Mouse (Mus musculus) cerebellum, postnatal 14 days (tissue): Measurements from ENCODE around the gene A3galt2.

Source experiments
- DNase-seq, 2 experiments: peaks; one replicate each; pipeline ENCODE4 v3.0.0; 2021; ENCODE audit warnings: mixed read lengths in 2 of 2

A3galt2 gene

DNA sequence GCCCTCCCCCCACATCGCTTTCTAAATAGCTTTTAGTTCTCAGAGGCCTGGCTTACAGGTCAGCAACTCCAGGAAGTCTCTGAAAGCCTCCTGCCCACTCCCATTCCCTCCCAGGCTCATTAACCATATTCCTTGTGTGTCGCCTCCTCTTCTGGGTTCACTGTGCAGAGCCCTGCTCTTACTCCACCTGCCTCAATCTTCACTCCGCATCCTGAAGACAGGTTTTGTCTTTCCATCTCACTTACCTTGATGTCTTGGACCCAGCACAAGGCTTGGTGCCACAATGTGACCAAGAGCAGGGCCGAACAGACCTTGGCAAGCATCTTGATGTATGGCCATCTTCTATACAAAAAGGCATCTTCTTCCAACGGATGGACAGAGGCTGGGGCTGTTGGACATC, 4.0 kb downstream of the A3galt2 start:
- DNase-seq: peak in 1 of 2 experiments; percentile 54

- DNase-seq: no peak
These were observed 4.9 kb downstream of the A3galt2 start for GRCm38 (mm10) chr4:128760029-128760428.

- DNase-seq: peak; percentile 61 to 73
These were observed 11.8 kb downstream of the A3galt2 start for GRCm38 (mm10) chr4:128766929-128767328.

GRCm38 (mm10) chr4:128768120-128768519, 13.0 kb downstream of the A3galt2 start:
- DNase-seq: no peak

DNA sequence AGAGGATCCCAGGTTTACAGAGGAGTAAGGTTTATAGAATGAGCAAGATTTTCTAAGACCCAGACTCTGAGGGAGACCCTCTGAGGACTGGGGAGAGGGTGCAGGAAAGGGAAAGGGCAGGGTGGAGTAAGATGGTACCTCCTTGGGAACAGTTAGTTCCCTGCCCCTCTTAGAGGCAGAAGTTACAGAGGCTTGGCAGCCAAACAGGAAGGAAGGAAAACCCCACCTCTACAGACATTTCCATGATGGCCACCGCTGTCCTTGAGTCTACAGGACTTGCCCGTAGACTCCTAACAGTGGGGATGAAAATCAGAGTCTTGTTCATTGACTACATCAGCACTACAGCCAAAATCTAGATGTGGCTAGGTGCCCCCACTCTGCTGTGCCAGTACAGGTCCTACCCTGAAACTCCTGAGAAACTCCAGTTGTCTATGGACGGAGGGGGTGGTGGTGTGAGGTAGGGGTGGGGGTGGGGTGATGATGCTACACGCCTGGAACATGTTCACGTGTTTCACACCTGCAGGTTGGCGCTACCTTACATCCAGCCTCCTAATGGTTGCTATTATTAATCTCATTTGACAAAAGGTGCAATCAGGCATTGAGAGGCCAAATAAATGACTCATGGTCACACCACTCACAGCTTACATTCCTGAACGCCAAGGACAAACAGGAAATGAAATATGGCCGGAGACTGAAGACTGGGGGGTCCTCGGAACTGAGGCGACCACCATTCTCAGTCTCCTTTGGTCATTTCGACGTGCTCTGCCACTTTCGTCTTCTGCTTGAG, 14.6 kb downstream of the A3galt2 start:
- DNase-seq: no peak

GRCm38 (mm10) chr4:128770698-128771097, 15.5 kb downstream of the A3galt2 start:
- DNase-seq: no peak

DNA sequence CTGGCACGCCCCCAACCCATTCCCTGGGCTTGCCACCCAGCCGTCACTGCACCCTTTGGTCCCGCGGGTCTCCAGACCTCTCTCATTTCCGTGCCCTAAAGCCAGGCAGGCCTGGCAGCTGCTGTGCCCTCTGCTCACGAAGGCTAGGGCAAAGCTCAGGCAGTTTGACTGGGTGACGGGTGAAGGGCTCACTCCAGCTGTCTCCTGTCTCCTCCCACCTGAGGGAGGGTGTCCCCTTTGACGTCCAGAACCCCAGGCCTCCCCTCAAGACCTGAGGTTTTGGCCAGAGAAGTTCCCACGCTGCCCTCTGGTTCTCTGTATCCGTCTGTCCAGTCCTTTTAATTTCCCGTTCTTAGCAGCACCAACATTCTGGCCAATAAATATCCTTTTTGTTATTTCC, 18.7 kb downstream of the A3galt2 start:
- no peak for DNase-seq

- peak; percentile 82 to 88 for DNase-seq
These were observed 19.3 kb downstream of the A3galt2 start for GRCm38 (mm10) chr4:128774467-128774866.

DNA sequence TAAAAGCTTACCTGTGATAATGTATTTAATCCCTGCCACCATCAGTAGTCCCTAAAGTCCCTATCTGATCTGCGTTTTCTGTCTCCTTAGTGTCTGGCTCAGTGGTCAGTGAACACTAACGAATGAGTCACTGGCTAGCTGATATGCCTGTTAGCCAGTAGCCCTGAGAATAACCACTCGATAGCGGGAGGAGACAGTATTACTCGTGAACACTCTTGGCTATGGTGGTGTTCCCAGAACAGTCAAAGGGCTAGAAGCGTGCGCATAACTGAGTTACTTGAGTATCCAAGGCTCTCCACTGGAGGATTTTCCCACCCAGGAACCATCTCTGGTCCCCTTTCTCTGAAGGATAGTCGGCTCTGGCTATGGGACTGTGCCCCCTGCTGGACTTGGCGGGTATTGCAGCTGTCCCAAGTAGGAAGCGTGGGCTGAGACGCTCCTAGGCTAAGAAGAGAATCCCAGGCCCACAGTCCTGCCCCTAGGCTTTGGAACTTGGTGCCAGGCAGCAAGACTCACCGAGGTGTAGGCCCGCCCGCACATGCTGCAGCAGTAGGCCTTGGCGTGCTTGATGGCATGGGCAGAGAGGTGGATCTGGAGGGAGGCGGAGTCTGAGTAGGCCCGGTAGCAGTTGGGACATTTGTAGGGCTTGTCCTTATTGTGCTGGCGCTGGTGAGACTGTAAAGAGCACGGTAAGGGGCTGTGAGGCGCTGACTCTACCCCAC, 21.6 kb downstream of the A3galt2 start:
- DNase-seq: peak; percentile 92 to 95

GRCm38 (mm10) chr4:128777593-128777992, 22.4 kb downstream of the A3galt2 start:
- DNase-seq: no peak

DNA sequence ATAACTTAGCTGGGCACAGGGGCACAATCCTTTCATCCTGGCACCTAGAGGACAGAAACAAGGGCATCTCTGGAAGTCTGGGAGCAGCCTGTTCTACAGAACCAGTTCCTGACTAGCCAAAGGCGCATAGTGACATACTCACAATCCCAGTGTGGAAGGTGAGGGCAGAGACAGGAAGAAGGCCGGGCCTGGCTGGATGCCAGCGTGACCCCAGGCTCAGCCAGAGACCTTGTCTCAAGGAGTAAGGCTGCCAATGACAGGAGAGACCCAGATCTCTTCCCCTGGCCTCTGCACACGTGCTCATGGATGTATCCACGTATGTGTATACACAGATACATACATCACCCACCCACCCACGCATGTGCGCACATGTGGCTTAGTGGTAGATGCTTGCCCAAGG, 26.9 kb downstream of the A3galt2 start:
- no peak for DNase-seq

GRCm38 (mm10) chr4:128782645-128783044, 27.5 kb downstream of the A3galt2 start:
- no peak for DNase-seq

DNA sequence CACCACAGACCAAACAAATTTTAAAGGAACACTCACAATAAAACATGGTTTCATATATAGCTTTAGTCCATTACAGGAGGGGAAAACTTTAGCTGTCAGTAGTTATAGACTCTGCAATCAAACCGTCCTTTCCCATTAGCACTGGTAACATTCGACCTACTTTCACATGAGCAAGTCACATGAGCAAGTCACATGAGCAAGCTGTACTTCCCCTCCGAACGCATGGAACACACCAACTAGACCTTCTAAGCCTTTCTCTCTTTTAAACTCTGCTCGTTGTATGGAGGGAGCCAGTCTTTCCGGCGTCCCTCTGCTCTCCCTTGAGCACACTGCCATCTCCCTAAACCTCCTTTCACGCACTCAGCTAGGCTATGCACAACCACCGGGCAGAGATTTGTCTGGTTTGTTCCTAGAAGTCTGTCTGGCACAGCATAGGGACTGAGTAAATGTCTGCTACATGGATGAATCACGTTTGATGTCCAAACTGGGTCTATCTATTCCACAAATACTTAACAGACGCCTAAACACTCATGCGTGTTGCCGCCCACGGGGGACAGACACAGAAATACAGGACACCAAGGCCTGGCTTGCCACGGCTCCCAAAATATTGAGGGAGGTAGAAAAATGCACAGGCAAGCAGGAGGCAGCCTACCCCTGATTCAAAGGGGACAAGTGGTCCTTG, 29.9 kb downstream of the A3galt2 start:
- no peak for DNase-seq

GRCm38 (mm10) chr4:128785921-128786654, 30.9 kb downstream of the A3galt2 start:
- no peak for DNase-seq

DNA sequence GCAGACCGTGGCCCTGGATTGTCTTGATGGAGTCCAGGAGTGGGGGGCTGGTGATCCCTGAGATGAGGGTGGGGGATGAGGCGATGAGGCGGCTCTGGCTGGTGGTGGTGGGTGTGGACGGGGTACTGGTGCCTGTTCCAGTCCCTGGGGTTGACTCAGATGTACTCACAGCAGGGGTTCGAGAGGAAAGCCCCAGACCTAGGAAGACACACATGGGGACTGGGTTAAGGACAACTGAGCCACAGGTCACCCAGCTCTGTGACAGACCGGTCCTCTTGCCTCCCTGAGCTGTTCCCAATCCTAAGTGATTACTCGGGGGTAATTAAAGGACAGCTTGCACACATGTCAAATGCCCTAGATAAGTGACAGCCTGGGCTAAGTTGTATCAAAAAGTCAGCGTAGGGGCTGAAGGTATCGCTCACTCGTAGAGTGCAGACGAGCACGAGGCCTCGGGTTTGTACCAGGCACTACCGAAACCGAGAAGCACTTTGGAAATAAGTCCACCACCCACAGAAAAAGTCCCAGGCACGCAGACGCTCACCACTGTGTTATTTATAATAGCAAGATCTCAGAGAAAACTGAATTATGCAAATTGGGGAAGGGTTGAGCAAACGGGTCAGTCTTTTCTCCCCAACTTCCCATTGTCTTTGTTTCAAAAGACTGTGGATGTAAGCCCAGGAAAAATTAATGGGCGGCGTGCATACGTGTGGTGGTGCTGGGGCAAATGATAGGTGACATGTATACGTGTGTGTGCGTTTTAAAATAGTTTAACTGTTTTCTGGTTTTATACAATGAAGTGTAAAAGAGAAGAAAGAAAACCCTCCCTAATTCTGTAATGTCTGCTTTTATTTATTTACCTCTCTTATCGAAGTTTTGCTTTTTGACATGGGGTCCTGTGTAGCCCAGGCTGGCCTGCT, 32.1 kb downstream of the A3galt2 start:
- DNase-seq: no peak

DNA sequence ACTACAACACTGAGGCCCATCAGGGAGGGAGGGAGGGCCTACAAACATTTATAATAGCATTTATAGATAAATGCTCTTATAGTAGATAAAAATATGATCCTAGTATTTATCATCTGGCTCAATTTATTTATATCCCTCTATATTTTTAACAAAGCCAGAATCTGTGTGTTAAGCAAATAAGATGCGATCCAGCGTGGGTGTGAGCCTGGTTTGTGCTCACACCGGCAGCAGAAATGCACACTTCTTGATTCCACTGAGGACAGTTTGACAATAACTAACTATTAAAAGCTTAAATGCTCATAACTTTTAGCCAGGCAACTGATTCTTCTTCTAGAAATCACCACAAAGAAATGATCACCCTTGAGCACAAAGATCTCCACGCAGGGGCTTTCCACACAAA, 32.9 kb downstream of the A3galt2 start:
- no peak for DNase-seq

GRCm38 (mm10) chr4:128789646-128790045, 34.5 kb downstream of the A3galt2 start:
- DNase-seq: no peak

DNA sequence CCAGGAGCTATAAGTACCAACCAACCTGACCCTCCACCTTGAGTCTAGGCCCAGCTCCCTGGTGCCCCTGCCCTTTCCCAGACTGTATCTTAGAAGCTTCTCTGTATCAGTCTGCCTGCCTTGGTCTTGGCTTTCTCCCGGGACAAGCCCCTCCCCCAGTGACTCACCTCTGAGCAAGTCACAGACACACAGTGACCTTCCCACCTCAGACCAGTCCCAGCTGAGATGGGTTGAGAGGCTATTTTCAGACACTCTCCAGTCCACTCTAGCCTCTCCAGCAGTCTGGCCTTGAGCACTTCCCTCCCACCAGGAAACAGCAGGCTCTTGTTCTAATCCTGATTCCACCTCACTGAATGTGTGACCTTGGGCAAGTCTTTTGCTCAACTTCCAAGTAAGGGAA, 38.5 kb downstream of the A3galt2 start:
- DNase-seq: no peak

DNA sequence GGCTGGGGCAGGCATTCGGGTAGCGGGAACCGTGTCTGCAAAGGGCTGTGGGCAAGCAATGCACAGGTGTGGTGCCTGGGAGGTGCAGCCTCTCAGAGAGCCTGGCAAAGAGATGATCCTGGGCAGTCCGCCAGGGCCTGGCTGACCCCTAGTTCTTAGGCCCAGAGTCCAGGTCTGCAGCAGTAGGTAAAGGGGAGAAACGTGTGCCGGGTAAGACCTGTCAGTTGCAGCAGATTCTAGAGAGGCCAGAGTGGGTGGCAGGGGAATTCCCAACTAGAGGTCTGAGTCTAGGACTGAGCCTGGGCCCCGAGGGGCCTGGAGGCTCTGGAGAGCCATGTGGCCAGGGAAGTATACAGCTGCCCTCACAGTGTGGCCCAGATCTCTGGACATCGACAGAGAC, 39.0 kb downstream of the A3galt2 start:
- peak; percentile 69 to 70 for DNase-seq

DNA sequence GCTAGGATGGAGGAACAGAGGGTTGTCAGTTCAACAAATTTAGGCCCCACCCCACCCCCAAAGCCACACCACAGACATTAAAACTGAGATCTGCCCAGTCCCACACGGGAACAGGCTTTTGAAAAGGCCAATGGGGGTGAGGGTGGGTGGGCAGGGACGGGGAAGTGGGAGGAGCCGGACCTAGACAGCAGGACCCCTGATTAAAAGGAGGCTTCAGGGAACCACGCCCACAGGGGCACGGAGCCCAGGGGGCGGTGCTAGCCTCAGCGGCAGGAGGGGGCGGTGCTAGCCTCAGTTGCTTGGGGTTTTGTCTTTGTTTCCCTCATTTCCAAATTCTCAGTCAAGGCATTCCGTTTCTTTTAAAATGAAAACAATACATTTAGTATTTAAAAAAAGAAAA, 40.4 kb downstream of the A3galt2 start:
- peak; percentile 36 to 60 for DNase-seq

GRCm38 (mm10) chr4:128796788-128797187, 41.6 kb downstream of the A3galt2 start:
- DNase-seq: no peak
